Mouse (Mus musculus): ENCODE data around the gene Mad2l2. TPM values are rescaled to one million over a fixed set of nuclear protein-coding genes. Genes with fewer than 3 reads are reported as not detected.
"Not testable (repeated sequence)": the region's sequence is repeated elsewhere in the genome, so short reads cannot be mapped to it uniquely, and the experiment has no call there.

Mad2l2 gene
- total RNA-seq, 2 experiments from 2014 or later: 19.8 to 22.1 TPM

DNA sequence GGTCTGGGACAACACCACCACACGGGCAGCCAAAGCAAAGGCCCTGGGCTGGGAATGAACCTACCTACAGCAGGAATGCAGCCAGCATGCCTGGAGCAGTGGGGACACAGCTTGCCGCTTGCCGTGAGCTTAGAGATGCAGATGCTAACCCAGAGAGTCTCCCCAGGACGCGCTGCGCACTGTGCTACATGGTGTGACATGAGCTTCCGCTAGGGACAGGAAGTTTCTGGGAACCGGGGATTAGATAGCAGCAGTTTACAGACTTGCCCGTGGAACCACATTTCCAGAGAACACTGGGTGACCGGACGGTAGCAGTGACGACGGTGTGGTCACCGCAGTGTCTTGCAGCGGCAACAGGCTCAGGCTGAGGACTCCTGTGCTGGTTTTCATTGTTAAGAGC is 39.4 kb downstream of the Mad2l2 start:
- DNase-seq (ENCODE audit: low spot score in 2 of 2): no peak

DNA sequence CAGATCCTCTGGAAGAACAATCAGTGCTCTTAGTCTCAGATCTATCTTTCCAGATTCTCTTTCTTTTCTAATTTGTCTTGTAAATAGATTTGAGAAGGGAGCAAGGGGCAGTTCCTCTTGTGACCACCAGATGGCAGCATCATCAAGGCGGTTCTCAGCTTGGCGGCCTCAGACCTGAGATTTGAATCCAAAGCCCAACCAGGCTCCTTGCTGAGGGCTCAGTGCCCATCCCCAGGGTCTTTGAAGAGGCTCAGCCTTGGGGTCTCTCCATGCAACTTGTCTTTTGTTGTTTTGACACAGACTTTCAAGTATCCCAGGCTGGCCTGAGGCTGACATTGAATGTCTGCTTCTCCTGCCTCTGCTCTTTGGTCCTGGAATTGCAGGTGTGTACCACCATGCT is 40.7 kb downstream of the Mad2l2 start:
- DNase-seq (ENCODE audit: low spot score in 2 of 2): peak; percentile 73 to 79

DNA sequence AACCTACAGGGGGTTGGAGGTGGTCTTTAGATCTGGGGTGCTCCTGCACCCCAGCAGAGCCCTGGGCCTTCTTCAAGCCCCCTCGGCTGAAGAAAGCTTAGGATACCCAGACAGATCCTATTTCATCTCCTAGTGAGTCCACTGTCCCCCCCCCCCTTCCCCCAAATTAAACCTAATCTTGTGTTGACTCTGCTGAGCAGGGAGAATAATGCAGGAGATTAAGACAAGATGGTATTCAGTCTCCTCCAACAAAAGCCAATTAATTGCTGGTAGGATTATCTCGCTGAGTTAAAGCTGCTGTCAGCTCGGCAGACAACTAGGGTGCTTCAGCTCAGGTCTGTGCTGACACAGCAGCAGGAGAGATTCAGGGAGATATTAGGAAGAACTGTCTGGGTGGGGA is 41.1 kb downstream of the Mad2l2 start:
- no peak for DNase-seq (ENCODE audit: low spot score in 2 of 2)

DNA sequence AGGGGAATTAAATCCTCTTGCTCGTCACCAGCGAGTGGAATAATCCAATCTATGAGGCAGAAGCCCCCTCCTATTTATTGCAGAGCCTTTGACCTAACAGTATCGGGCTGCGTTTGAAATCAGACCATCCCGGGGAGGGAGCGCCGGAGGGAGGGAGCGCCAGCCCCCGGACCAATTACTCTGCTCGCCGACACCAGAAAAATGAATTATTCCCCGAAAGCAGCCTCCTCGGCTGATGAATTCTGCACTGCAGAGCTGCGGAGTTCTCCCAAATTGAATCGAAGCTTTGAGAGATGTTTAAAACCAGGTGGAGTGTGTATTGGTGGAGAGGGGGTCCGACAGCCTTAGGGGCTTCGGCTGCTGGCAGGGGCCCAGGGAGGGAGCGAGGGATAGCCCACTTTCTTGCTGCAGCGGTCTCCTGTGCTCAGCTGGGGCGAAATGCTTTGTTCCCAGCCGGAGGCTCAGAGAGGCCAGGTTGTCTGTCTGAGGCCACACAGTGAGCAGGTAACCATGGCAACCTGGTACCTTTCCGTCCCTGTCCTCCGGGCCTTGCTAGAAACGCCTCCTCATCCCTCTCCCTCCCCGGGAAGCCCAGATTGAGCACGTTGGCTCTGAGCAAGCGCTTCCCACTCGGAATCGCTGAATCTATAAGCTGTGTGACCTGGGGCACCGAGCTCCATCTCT is 43.8 kb downstream of the Mad2l2 start:
- DNase-seq (ENCODE audit: low spot score in 2 of 2): peak in 1 of 2 experiments; percentile 54

DNA sequence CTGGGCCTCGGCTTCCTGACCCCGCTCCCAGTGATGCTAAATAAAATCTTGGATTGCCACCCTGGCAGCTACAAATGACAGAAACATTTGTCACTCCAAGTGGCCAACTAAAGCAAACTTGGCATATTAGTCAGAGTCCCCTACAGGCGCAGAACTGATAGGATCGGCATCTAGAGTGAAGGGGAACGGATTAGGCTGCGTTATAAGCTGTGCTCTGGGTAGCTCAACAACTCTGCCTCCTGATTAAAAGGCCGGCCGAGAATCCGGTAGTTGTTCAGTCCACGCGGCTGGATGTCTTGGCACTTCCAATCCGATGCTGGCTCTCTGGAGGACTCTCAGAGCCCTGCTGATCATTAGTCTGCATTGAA is 44.3 kb downstream of the Mad2l2 start:
- DNase-seq (ENCODE audit: low spot score in 2 of 2): no peak

DNA sequence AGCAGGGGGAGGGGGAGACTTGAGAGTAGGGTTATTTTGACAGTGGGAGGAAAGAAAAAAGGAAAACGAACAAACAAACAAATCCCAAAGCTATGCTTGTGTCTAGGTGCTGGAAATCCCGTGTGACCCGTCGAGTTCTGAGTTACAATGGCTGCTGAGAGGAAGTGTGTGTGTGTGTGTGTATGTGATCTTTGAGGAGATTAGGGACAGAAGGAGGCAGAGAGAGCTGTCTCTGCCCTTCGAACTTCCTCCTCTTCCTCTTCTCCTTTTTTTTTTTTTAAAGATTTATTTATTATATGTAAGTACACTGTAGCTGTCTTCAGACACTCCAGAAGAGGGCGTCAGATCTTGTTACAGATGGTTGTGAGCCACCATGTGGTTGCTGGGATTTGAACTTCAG is 46.4 kb downstream of the Mad2l2 start:
- DNase-seq (ENCODE audit: low spot score in 2 of 2): not testable (repeated sequence)

DNA sequence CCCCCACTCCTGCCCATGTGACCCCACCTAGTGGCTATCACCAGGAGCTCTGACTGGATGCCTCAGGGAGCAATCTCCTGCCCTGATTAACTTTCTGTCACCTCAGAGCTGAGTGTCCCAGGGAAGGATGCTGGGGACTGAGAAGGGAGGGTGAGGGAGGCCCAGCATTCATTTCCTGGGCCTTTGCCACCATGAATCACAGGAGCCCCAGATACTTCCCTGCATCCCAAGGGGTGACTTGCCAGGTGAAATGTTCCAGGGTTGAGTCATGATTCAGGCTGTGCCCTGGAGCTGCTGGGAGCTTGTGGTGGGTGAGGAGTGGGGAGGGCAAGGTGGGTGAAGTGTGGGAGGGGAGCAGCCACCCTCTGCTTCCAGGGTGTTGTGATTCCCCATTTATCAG is 47.5 kb downstream of the Mad2l2 start:
- DNase-seq (ENCODE audit: low spot score in 2 of 2): no peak

DNA sequence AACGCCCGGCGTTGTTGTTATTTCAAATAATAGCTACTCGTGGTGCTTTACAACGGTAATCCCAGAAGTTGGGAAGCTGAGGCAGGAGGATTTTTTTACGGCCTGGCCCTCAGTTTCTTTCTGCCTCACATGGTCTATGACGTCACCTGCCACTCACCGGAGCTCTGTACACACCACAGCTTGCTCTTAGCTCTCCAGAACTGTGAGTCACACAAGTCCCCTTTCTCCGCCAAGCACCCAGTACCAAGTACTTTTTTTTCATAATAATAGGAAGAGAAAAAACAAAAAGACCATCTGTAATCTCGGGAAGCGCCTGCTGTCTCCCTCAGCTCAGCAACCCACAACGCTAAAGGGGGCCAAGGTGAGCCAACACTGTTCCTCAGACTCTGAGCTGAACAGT is 51.3 kb downstream of the Mad2l2 start:
- DNase-seq (ENCODE audit: low spot score in 2 of 2): peak in 1 of 2 experiments; percentile 49

DNA sequence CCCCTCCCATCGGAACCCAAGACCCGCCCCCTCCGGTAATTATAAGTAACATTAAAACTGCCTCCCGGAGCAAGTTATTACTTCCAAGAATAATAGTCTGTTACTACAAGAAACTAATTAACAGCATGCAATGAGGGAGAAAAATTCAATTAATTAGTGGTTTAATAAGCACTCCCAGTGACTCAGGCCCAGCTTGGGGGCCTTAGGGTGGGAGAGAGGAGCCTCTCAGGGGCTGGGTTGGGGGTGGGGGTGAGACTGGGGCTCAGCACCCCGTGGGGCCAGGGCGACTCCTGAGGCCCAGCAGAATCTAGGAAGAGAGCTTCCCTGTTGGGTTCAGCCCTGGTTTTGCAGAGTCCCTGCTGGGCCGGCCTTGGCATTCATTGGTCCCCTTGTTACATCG is 52.2 kb downstream of the Mad2l2 start:
- no peak for DNase-seq (ENCODE audit: low spot score in 2 of 2)

DNA sequence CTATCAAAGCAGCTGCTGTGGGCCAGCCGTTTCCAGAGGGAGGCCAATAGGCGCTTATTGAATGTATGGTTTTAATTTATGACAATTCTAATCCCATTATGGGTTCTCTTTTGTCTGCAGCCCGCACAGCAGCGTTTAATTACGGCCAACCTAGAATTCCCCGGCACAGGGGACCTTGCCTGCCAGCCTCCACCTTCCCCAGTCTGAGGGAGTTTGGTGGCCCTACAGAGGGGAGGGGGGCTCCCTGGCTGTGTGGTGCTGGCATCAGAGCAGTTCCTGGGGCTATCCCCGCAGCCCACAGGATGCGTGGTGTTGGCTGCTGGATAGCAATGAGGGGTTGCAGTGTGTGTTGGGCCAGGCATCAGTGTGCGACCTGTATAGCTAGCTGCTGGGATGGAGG is 54.4 kb downstream of the Mad2l2 start:
- no peak for DNase-seq (ENCODE audit: low spot score in 2 of 2)

DNA sequence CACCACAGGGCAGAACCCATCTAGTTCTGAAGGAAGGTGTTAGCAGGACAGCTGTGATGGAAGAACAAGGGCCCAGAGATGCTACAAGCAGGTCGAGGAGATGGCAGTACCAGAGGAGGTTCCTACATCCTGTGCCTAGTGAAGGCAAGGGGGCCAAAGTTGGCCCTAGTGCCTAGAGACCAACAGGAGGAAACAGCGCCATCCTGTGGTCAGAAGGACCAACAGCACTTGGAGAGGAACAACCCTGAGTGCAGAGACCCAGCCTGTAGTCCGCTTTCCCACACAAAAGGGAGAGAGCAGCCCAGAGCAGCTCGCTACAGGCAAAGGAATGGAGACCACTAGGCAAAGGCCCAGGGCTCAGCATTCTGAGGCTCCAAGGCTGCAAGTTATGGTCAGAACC is 55.6 kb downstream of the Mad2l2 start:
- DNase-seq (ENCODE audit: low spot score in 2 of 2): no peak

DNA sequence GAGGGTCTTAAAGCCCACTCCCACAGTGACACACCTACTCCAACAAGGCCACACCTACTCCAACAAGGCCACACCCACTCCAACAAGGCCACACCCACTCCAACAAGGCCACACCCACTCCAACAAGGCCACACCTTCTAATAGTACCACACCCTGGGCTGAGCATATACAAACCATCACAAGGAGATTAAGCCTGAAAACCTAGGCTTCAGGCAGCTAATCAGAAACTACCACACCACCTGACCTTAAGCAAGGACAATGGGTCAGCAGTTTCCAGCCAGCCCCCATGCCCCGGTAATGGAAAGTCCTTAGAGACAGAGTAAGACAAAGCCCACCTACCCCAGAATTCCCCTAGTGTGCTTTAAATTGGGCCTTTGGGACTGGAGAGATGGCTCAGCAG is 58.6 kb downstream of the Mad2l2 start:
- DNase-seq (ENCODE audit: low spot score in 2 of 2): not testable (repeated sequence)

DNA sequence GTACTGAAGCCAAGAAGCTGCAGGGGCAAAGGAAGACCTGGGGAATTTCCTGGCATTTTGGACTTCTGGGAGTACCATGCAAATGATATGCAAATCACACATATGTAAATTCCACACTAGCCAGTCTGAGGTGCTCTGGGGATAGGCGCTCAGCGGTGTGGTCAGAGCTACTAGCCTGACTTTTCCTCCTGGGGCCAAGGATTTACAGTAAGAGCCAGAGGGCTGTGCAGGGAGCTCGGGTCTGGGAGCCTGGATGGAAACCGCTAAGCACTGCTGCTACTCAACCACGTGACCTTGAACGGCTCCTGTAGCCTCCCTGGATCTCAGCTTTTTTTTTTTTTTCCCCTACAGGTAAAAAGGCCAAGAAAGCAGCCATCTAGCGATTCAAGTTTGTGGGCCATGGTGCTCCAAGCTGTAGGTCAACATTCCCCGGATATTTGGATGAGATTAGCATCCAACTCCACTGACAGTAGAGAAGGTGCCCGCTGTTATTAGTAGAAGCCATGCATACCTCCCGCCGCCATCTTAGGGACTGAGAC is 62.6 kb downstream of the Mad2l2 start:
- no peak for DNase-seq (ENCODE audit: low spot score in 2 of 2)

DNA sequence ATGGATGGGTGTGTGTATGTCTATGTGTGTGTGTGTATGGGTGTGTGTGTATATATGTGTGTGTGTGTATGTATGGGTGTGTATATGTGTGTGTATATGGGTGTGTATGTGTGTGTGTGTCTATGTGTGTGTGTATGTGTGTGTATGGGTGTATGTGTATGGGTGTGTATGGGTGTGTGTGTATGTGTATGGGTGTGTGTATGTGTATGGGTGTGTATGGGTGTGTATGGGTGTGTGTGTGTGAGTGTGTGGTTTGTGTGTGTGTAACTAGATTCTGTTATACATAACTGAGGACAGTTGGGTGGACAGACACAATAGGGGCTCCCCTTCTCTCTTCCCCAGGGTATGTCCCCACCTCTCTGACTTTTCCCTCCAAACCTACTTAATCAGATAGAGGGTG is 64.2 kb downstream of the Mad2l2 start:
- no peak for DNase-seq (ENCODE audit: low spot score in 2 of 2)

Small RNA genes lying within 50 kb of the gene (microRNA-seq; reads per million reads assigned to microRNA genes)
- 0.23 to 0.28 reads per million in 2 experiments for gene Mir7022

Other genes starting within 250 kb of the Mad2l2 start
- gene Mfn2, start 225.7 kb upstream of the Mad2l2 start, total RNA-seq (2021): 100 to 1,000 TPM; 188 to 200 TPM
- 10 to 100 TPM; 26.7 to 28.4 TPM for gene Plod1, start 193.6 kb upstream of the Mad2l2 start, total RNA-seq (2021)
- 10 to 100 TPM; 27.7 to 28.8 TPM for gene 2510039O18Rik, start 189.5 kb upstream of the Mad2l2 start, total RNA-seq (2021)
- not detected for gene Nppb, start 144.6 kb upstream of the Mad2l2 start, total RNA-seq (2021)
- under 1 TPM; 0.45 to 0.92 TPM for gene Nppa, start 129.7 kb upstream of the Mad2l2 start, total RNA-seq (2021)
- 10 to 100 TPM; 64.2 to 65.0 TPM for gene Clcn6, start 91.6 kb upstream of the Mad2l2 start, total RNA-seq (2021)
- gene Mthfr, start 91.3 kb upstream of the Mad2l2 start, total RNA-seq (2021): 10 to 100 TPM; 25.6 to 26.4 TPM
- 1 to 10 TPM; 8.9 to 9.0 TPM for gene Agtrap, start 42.4 kb upstream of the Mad2l2 start, total RNA-seq (2021)
- gene Draxin, start 314 bp downstream of the Mad2l2 start, total RNA-seq (2021): 1 to 10 TPM; 4.8 to 5.6 TPM
- 10 to 100 TPM; 24.6 to 27.4 TPM for gene Fbxo6, start 21.8 kb downstream of the Mad2l2 start, total RNA-seq (2021)
- 100 to 1,000 TPM in 1 of 2 experiments, 10 to 100 TPM in 1; 98.6 to 111 TPM for gene Fbxo44, start 30.1 kb downstream of the Mad2l2 start, total RNA-seq (2021)
- gene Fbxo2, start 30.2 kb downstream of the Mad2l2 start, total RNA-seq (2021): 10 to 100 TPM; 65.2 to 72.1 TPM
- gene Disp3, start 157.6 kb downstream of the Mad2l2 start, total RNA-seq (2021): 10 to 100 TPM; 29.4 to 32.3 TPM

Measured in layer of hippocampus, postnatal 14 days (tissue).